Mouse (Mus musculus) stomach, embryonic 15.5 days (tissue): Measurements from ENCODE around the gene Rbl1. TPM values are rescaled to one million over a fixed set of nuclear protein-coding genes. Genes with fewer than 3 reads are reported as not detected.
"Not testable (repeated sequence)": the region's sequence is repeated elsewhere in the genome, so short reads cannot be mapped to it uniquely, and the experiment has no call there.

Source experiments
- ATAC-seq: fragments of 200-750 bp; cut with Nextera tagmentation; 2 replicates; pipeline ENCODE4 v1.8.0; 2017; ENCODE audit warnings: low read depth, moderate number of reproducible peaks, moderate TSS enrichment; ENCODE audit not compliant: insufficient read depth, low FRiP score
- H3K27ac ChIP-seq: fragments of 300-500 bp; sonication (generic); 2 replicates; pipeline ENCODE4 v1.5.1; 2015; ENCODE audit warnings: mild to moderate bottlenecking, inconsistent platforms
- H3K27me3 ChIP-seq: fragments of 300-500 bp; sonication (generic); replicated peaks from 2 replicates; pipeline ENCODE4 v1.6.1; 2015; ENCODE audit warnings: inconsistent platforms
- H3K36me3 ChIP-seq: fragments of 300-500 bp; sonication (generic); 2 replicates; pipeline ENCODE4 v1.6.1; 2015; ENCODE audit warnings: inconsistent platforms
- H3K4me1 ChIP-seq: fragments of 300-500 bp; sonication (generic); 2 replicates; pipeline ENCODE4 v1.6.1; 2015; ENCODE audit warnings: inconsistent platforms
- H3K4me2 ChIP-seq: fragments of 300-500 bp; sonication (generic); 2 replicates; pipeline ENCODE4 v1.6.1; 2015; ENCODE audit warnings: mild to moderate bottlenecking, inconsistent platforms
- H3K4me3 ChIP-seq: fragments of 300-500 bp; sonication (generic); replicated peaks from 2 replicates; pipeline ENCODE4 v1.5.1; 2015; ENCODE audit warnings: inconsistent platforms
- H3K9ac ChIP-seq: fragments of 300-500 bp; sonication (generic); 2 replicates; pipeline ENCODE4 v1.6.1; 2015; ENCODE audit warnings: inconsistent platforms
- H3K9me3 ChIP-seq: fragments of 300-500 bp; sonication (generic); 2 replicates; pipeline ENCODE4 v1.6.1; 2016; ENCODE audit warnings: inconsistent platforms
- WGBS: fragments of 180-500 bp; shearing (Covaris S2); methylation state at CpG from one replicate; pipeline ENCODE4 v1.1.7; 2015; 5-methylcytosine and 5-hydroxymethylcytosine counted together
- polyA plus RNA-seq: library from polyadenylated mRNA; unstranded; fragments of >200 nt; fragmentation: Nextera tagmentation; extraction: Ambion mirVana; gene quantifications from 2 replicates; pipeline ENCODE4 v1.2.1, GENCODE M21; 2015

Rbl1 gene
- polyA plus RNA-seq, 1 experiment from 2014 or later, result 22.3 TPM

DNA sequence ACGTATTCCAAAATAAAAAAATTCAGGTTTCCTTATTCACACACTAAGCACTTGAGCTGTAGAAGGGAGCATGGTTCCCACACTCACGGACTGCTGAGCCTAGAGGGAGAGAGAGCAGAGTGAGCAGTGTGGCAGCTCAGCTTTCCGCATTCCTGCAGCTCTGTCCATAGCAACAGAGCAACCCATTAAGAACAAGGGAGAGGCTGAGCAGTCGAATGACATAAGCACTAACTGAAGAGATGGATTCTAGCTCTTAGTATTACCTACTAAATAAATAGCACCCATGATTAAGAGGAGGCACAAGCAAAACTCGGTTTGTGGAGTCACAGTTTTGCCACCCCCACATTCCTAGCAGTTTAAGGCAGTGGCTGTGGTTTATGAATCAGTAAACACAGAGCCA lies 34.2 kb downstream of the Rbl1 start:
- Histone ChIP-seq H3K4me3 (no peak overlapping the region), H3K4me1 (no peaks in the 10 kb centered on the region), H3K4me2 (no peak overlapping the region), H3K27ac (no peak overlapping the region), H3K27me3 (no peaks in the 10 kb centered on the region), H3K36me3 (peaks cover 30% of the 10 kb centered on the region), H3K9me3 (no peaks in the 10 kb centered on the region), H3K9ac (no peak overlapping the region)
- ATAC-seq, result peak; percentile 58; the same call in 1 of the 2 replicates
- 43% methylated on average over 5 of the region's 5 CpGs for WGBS

DNA sequence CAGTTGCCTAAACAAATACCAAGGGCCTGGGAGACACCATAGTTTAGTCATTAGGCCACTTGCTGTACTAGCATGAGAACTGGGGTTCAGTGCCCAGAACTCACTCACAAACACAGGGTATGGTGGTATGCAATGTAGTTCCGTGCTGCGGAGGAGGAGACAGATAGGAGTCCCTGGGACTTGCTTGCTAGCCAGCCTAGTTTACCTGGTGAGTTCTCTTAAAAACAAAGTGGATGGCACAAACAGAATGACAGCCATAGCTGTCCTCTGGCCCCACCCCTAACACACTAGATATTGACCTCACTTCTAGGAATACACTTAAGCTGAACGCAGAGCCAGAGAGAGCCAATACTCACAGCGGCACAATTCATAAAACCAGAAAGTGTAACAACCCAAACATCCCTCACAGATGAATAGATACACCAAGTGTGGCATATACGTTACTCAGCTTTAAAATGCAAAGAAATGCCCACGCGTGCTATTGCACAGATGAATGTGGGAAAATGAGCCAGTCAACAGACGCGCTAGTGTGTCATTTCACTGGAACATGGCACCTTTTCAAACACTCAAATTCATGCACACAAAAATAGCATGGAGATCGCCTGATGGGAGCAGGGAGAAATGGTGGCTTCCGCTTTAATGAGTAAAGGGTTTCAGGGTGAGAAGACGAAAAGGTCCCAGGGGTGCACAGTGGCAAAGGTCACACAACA lies 37.8 kb downstream of the Rbl1 start:
- H3K9me3 ChIP-seq, result no peaks in the 10 kb centered on the region
- 94% methylated on average over 12 of the region's 12 CpGs for WGBS
- no peak overlapping the region for H3K27ac ChIP-seq
- H3K4me2 ChIP-seq, result no peak overlapping the region
- H3K4me3 ChIP-seq, result no peak overlapping the region
- H3K36me3 ChIP-seq, result peaks cover 21% of the 10 kb centered on the region
- no peaks in the 10 kb centered on the region for H3K27me3 ChIP-seq
- ATAC-seq, result no peak
- H3K4me1 ChIP-seq, result no peaks in the 10 kb centered on the region
- no peak overlapping the region for H3K9ac ChIP-seq

DNA sequence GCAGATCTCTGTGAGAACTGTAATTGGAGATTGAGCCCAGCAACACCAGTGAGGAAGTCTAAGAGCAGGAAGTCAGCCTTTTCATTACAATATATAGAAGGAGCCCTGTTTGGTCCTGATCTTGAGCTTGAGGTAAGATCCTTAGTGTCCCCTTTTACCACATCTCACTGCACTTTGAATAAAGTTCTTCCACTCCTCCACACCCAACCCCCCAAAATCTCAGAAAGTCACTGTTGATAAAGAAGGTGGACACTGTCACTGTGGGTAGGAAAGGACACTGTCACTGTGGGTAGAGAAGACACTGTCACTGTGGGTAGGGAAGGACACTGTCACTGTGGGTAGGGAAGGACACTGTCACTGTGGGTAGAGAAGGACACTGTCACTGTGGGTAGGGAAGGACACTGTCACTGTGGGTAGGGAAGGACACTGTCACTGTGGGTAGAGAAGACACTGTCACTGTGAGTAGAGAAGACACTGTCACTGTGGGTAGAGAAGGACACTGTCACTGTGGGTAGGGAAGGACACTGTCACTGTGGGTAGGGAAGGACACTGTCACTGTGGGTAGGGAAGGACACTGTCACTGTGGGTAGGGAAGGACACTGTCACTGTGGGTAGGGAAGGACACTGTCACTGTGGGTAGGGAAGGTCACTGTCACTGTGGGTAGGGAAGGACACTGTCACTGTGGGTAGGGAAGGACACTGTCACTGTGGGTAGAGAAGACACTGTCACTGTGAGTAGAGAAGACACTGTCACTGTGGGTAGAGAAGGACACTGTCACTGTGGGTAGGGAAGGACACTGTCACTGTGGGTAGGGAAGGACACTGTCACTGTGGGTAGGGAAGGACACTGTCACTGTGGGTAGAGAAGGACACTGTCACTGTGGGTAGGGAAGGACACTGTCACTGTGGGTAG lies 38.8 kb downstream of the Rbl1 start:
- H3K9me3 ChIP-seq, ATAC-seq, H3K9ac ChIP-seq, H3K4me3 ChIP-seq, H3K4me2 ChIP-seq, H3K4me1 ChIP-seq, H3K27ac ChIP-seq, H3K27me3 ChIP-seq: not testable (repeated sequence)
- H3K36me3 ChIP-seq, result peaks cover 25% of the 10 kb centered on the region

DNA sequence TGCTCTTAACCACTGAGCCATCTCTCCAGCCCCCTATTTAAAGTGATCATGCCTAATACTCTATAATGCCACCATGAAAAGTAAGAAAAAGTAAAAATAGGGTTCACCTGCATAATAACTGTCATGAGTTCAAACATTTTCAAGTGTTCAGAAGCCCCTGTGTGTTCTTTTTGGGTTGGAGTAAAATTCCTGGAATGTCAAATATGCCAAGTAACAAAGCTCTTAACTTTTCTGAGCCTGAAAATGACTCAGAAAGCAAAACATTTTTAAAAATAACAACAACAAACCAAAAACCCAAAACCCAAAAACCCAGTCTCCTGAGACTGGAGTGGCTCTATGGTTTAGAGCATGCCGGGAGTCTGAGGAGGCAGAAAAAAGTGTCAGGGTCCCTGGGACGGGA lies 40.2 kb downstream of the Rbl1 start:
- no peak overlapping the region for H3K4me2 ChIP-seq

DNA sequence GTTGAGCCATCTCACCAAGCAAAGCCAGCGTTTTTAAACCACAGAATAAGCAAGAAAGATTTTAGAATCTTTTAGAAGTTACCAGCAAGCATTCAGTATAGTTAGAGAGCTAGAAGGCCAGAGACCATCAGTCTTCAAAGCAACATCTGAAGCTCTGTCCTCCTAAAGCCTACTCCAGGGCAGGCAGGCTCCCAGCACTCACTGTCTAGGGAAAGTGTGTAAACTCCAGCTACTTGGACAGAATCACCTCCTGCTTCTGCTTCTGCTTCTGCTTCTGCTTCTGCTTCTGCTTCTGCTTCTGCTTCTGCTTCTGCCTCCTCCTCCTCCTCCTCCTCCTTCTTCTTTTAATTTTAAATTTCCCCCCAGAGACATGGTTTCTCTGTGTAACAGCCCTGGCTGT lies 48.3 kb downstream of the Rbl1 start:
- WGBS, result 83% methylated on average over 1 of the region's 1 CpGs
- H3K4me1 ChIP-seq, result no peaks in the 10 kb centered on the region
- peaks cover 33% of the 10 kb centered on the region for H3K36me3 ChIP-seq
- no peak overlapping the region for H3K27ac ChIP-seq
- no peak overlapping the region for H3K4me2 ChIP-seq
- H3K9me3 ChIP-seq, result no peaks in the 10 kb centered on the region
- H3K27me3 ChIP-seq, result no peaks in the 10 kb centered on the region
- H3K4me3 ChIP-seq, result no peak overlapping the region
- H3K9ac ChIP-seq, result no peak overlapping the region
- ATAC-seq, result no peak

More for the DNA sequence above, 40.2 kb downstream of the Rbl1 start:
- no peak overlapping the region for H3K27ac ChIP-seq
- H3K36me3 ChIP-seq, result peaks cover 22% of the 10 kb centered on the region
- no peak for ATAC-seq
- no peak overlapping the region for H3K4me3 ChIP-seq
- H3K4me1 ChIP-seq, result no peaks in the 10 kb centered on the region
- 91% methylated on average over 2 of the region's 2 CpGs for WGBS
- no peak overlapping the region for H3K9ac ChIP-seq
- no peaks in the 10 kb centered on the region for H3K9me3 ChIP-seq
- H3K27me3 ChIP-seq, result no peaks in the 10 kb centered on the region

DNA sequence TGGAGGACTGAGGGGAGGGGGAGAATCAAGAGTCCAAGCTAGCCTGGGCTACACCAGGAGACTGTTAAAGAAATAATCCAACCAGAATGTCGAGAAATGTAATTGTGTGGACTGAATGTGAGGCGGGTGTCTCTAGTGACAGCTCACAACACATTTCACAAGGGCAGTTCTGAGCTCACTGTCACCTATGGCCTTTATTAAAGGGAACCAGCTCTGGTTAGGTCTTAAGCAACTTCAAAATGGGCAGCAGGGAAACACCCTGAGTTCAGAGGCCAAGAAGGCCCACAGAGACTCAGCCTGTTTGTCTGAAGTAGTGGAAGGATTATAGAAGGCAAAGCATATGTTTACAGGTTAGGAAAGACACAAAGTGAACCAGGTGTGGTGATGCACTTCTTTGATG lies 51.1 kb downstream of the Rbl1 start:
- 73% methylated on average over 2 of the region's 2 CpGs for WGBS
- no peak overlapping the region for H3K27ac ChIP-seq
- no peak overlapping the region for H3K9ac ChIP-seq
- H3K9me3 ChIP-seq, result no peaks in the 10 kb centered on the region
- H3K36me3 ChIP-seq, result peaks cover 38% of the 10 kb centered on the region
- H3K4me1 ChIP-seq, result no peaks in the 10 kb centered on the region
- ATAC-seq, result no peak
- no peaks in the 10 kb centered on the region for H3K27me3 ChIP-seq
- no peak overlapping the region for H3K4me2 ChIP-seq
- no peak overlapping the region for H3K4me3 ChIP-seq

DNA sequence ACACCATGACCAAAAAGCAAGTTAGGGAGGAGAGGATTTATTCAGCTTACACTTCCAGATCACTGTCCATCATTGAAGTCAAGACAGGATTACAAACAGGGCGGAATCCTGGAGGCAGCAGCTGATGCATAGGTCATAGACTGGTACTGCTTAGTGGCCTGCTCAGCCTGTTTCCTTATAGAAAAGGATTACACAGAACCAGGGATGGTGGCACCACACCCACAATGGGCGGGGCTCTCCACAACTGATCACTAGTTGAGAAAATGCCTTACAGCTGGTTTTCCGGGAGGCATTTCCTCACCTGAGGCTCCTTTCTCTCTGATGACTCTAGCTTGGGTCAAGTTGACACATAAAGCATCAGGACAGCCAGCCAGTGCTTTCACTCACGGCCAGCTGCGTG lies 55.9 kb downstream of the Rbl1 start:
- Histone ChIP-seq H3K4me2 (no peak overlapping the region), H3K27me3 (no peaks in the 10 kb centered on the region), H3K4me3 (no peak overlapping the region), H3K27ac (no peak overlapping the region), H3K36me3 (peaks cover 34% of the 10 kb centered on the region), H3K9ac (no peak overlapping the region), H3K4me1 (no peaks in the 10 kb centered on the region), H3K9me3 (no peaks in the 10 kb centered on the region)
- 91% methylated on average over 5 of the region's 5 CpGs for WGBS
- no peak for ATAC-seq

DNA sequence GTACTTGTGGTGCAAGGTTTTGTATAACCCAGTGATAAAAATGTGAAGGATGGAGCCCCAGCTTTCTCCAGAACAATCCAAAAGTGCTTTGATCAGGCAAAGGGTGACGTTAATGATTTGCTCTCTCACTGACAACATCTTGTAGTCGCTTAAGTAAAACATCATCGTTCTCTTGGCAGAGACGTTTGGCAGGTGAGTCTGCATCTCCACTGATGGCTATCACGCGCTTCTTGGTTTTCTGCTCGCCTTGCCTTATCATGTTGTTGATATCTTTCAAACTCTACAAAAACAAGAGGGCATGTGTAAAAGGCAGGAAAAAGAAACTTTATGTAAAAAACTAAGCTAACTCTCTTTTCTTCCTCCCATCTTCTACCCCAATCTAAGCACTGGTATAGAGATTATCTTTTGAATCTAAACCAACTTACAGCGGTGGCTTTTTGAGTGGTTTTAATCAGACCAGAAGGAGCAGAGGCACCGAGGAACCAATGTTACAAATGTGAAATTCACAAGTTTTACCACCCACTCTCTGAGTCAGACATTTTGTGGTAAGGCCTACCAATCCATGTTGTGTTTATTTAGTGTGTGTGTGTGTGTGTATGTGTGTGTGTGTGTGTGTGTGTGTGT lies 56.8 kb downstream of the Rbl1 start:
- H3K4me1 ChIP-seq, result no peaks in the 10 kb centered on the region
- no peaks in the 10 kb centered on the region for H3K9me3 ChIP-seq
- H3K9ac ChIP-seq, result no peak overlapping the region
- H3K27me3 ChIP-seq, result no peaks in the 10 kb centered on the region
- H3K4me3 ChIP-seq, result no peak overlapping the region
- no peak overlapping the region for H3K4me2 ChIP-seq
- WGBS, result 83% methylated on average over 9 of the region's 9 CpGs
- H3K36me3 ChIP-seq, result peaks cover 34% of the 10 kb centered on the region
- no peak overlapping the region for H3K27ac ChIP-seq
- ATAC-seq, result no peak

DNA sequence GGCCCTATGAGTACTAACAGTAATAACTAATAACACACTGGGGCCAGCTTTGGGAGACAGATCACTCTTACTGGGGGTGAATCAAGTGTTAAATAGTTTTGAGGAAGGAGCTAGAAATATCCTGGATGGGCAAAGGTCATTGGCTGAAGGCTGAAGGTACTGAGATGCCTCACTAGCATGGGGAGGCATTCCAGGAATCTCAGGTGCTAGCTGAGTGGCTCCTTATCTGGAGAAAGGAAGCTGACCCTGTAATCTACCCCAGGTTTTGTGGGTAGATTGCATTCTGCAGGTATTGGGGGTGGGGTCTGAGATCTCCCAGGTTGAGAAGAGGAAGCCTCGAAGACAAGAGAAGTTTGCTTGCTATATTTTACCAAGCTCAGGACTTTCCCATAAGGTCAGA lies 59.2 kb downstream of the Rbl1 start:
- H3K9me3 ChIP-seq, result no peaks in the 10 kb centered on the region
- no peak overlapping the region for H3K27ac ChIP-seq
- H3K36me3 ChIP-seq, result peaks cover 21% of the 10 kb centered on the region
- H3K4me1 ChIP-seq, result no peaks in the 10 kb centered on the region
- no peak overlapping the region for H3K4me3 ChIP-seq
- 53% methylated on average over 1 of the region's 1 CpGs for WGBS
- no peak overlapping the region for H3K4me2 ChIP-seq
- no peaks in the 10 kb centered on the region for H3K27me3 ChIP-seq
- no peak overlapping the region for H3K9ac ChIP-seq
- no peak for ATAC-seq

DNA sequence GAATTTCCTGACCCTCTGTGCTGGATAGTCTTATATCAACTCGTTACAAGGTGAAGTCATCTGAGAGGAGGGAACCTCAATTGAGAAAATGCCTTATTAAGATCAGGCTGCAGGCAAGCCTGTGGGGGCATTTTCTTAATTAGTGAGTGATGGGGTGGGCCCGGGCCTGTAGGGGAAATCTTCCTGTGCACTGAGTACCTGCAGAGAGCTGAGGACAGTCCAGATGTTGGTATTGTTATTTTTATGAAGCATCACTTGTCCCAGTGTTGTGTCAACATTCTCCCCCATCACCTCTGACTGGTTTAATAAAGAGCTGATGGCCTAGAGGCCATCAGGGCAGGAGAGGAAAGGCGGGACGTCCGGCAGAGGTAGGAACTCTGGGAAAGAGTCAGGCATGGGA lies 60.2 kb downstream of the Rbl1 start:
- ATAC-seq, result no peak
- Histone ChIP-seq H3K4me3 (no peak overlapping the region), H3K4me1 (no peaks in the 10 kb centered on the region), H3K9ac (no peak overlapping the region), H3K27ac (no peak overlapping the region), H3K27me3 (no peaks in the 10 kb centered on the region), H3K36me3 (peaks cover 14% of the 10 kb centered on the region; the same call in 1 of the 2 replicates), H3K9me3 (no peaks in the 10 kb centered on the region), H3K4me2 (no peak overlapping the region)
- WGBS, result 84% methylated on average over 5 of the region's 5 CpGs

DNA sequence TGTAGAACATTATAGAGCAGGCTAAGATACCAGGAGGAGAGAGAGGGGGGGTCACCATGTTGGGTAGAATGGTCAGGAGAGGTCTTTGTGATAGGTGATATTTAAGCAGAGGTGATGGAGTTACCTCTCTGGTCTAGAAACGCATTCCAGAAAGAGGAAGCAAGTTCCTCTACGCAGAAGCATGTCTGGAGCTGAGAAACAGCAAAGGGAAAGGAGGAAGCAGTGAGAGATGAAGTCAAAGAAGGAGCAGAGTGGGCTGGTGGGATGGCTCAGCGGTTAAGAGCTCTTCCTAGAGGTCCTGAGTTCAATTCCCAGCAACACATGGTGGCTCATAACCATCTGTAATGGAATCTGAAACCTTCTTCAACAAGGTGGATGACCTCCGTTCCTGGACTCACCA lies 62.4 kb downstream of the Rbl1 start:
- no peak overlapping the region for H3K4me3 ChIP-seq
- no peaks in the 10 kb centered on the region for H3K36me3 ChIP-seq
- 84% methylated on average over 4 of the region's 4 CpGs for WGBS
- no peaks in the 10 kb centered on the region for H3K4me1 ChIP-seq
- ATAC-seq, result no peak
- H3K9ac ChIP-seq, result no peak overlapping the region
- H3K27ac ChIP-seq, result no peak overlapping the region
- no peaks in the 10 kb centered on the region for H3K9me3 ChIP-seq
- H3K27me3 ChIP-seq, result no peaks in the 10 kb centered on the region
- no peak overlapping the region for H3K4me2 ChIP-seq

DNA sequence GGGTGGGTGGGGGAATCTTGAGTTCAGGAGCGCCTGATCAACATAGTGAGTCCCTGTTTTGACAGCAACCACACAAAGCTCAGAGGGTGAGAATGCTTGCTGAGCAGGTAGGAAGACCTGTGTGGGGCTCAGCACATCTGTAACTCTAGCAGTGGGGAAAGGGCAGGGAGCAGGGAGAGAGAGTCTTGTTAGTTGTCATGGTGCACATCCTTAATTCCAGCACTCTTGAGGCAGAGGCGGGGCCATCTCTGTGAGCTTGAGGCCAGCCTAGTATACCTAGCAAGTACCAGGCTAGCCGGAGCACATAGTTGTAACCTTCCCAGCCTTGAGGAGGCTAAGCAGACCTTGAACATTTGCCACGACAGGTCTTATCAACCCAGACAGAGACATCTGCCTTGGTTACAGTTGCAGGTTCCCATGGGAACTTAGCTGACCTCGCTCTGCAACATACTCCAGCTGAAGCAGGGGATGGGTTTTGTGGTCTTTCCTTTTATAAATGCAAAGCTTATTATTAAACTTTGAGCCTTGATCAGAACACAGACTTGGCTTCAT lies 65.0 kb downstream of the Rbl1 start:
- Histone ChIP-seq H3K9ac (no peak overlapping the region), H3K36me3 (no peaks in the 10 kb centered on the region), H3K4me3 (no peak overlapping the region), H3K27ac (no peak overlapping the region), H3K4me1 (peaks cover 3% of the 10 kb centered on the region; the same call in 1 of the 2 replicates), H3K9me3 (no peaks in the 10 kb centered on the region), H3K4me2 (no peak overlapping the region), H3K27me3 (no peaks in the 10 kb centered on the region)
- no peak for ATAC-seq
- WGBS, result 77% methylated on average over 5 of the region's 5 CpGs
